Mouse (Mus musculus): ENCODE measurements at regions not wholly inside any gene's neighbourhood (a gene's known extent, or its start where the extent isn't known, plus 50 kb on each side); places are given as distances from the start of the nearest gene placed in this dataset.
"Not testable (repeated sequence)": the region's sequence is repeated elsewhere in the genome, so short reads cannot be mapped to it uniquely, and the experiment has no call there.

DNA sequence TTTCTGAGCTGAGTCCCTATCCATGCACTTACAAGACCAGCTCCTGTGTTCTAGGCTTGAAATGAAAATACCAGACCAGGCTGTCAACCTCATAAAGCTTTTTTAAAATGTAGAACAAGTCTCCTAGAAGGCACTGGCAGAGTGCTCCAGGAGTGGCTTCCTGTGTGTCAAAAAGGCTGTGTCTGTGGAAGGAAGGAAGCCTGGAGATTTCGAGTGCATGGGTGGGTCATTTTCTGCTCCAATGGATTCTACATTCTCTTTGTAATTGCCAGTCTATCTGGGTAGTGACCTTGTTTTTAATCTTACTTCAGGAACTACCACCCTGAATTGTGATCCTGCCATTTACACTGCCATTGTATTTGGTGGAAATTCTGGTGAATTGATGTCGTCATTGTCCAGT is 113.9 kb upstream of the Slc38a2 start:
- Histone ChIP-seq H3K9ac (no peak overlapping the region), H3K27ac (no peak overlapping the region), H3K9me3 (peaks cover 4% of the 10 kb centered on the region), H3K4me1 (replicated peaks) (no peaks in the 10 kb centered on the region), H3K4me2 (no peak overlapping the region), H3K4me3 (no peak overlapping the region), H3K27me3 (no peaks in the 10 kb centered on the region), H3K36me3 (no peaks in the 10 kb centered on the region)
- ATAC-seq (ENCODE audit: low FRiP score): no peak
- WGBS: 75% methylated on average over 2 of the region's 2 CpGs

DNA sequence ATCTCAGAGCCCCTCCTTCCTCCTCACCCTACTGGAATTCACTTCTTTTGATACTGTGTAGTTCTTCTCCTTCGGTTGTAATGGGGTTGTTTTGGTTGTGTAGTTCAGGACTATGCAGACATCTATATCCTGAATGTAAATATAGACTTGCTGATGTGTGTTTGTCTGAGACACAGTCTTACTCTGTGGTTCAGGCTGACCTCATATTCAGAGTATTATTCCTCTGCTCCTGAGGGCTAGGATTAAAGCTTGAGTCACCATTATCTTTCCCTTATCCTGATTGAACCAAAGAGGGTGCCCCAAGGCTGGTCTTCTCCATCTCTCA is 103.2 kb upstream of the Slc38a2 start:
- Histone ChIP-seq H3K36me3 (no peaks in the 10 kb centered on the region), H3K4me3 (no peak overlapping the region), H3K9ac (no peak overlapping the region), H3K27me3 (no peaks in the 10 kb centered on the region), H3K27ac (no peak overlapping the region), H3K4me1 (replicated peaks) (no peaks in the 10 kb centered on the region), H3K9me3 (no peaks in the 10 kb centered on the region), H3K4me2 (no peak overlapping the region)
- ATAC-seq (ENCODE audit: low FRiP score): no peak
- WGBS: 89% methylated on average over 1 of the region's 1 CpGs

DNA sequence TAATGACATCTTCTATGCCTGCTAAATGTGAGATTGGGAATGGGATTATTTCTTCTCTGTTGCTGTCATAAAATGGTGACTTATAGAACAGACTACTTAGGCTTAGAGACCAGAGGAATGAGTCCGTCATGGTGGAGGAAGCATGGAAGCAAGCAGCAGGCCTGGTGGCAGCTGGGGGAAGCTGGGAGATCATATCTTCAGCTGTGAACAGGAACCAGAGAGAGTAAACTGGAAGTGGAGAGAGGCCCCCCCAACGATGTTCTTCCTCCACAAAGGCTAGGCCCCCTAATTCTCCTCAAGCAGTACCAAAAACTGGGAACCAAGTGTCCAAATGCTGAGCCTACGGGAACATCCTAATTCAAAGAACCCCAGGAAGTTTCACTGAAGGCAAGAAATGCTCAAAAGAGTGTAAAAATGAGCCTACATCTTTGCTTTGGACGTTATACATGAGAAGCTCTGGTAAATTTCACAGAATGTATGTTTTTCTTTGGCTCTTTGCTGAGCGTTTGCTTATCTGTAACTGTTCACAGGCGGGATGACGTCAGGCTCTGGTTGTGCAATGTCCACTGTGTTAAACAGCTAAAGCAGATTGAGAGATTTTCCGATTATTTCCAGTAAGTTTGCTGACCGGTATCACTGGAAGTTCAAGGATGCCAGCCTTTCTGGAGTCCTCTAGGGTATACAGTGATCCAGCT is 102.7 kb upstream of the Slc38a2 start:
- Histone ChIP-seq H3K27ac (no peak overlapping the region), H3K4me2 (no peak overlapping the region), H3K4me1 (replicated peaks) (no peaks in the 10 kb centered on the region), H3K4me3 (no peak overlapping the region), H3K9ac (no peak overlapping the region), H3K9me3 (no peaks in the 10 kb centered on the region), H3K27me3 (no peaks in the 10 kb centered on the region), H3K36me3 (no peaks in the 10 kb centered on the region)
- no peak for ATAC-seq (ENCODE audit: low FRiP score)
- 82% methylated on average over 9 of the region's 9 CpGs for WGBS

DNA sequence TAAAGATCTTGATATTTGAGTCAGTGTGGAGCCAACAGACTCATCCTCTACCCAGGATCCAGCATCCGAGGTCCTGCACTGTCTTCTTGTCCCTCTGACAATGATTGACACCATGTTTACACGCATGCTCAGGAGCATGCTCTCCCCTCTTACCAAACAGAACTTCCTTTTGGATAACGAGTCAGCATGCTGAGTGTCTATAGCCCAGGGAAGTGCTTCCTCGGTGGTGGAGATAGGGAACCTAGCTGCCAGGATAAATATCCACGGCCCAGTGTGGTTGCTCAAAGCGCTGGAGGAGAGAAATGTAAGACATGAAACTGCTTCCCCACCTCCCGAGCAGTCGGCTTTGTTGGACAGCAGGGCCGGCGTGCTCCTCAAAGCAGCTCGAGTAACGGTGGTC is 99.7 kb upstream of the Slc38a2 start:
- ATAC-seq (ENCODE audit: low FRiP score): no peak
- no peaks in the 10 kb centered on the region for H3K36me3 ChIP-seq
- WGBS: 60% methylated on average over 12 of the region's 12 CpGs
- no peaks in the 10 kb centered on the region for H3K4me1 ChIP-seq (replicated peaks)
- no peak overlapping the region for H3K9ac ChIP-seq
- H3K27me3 ChIP-seq: no peaks in the 10 kb centered on the region
- H3K9me3 ChIP-seq: no peaks in the 10 kb centered on the region
- no peak overlapping the region for H3K4me3 ChIP-seq
- no peak overlapping the region for H3K27ac ChIP-seq
- H3K4me2 ChIP-seq: no peak overlapping the region

DNA sequence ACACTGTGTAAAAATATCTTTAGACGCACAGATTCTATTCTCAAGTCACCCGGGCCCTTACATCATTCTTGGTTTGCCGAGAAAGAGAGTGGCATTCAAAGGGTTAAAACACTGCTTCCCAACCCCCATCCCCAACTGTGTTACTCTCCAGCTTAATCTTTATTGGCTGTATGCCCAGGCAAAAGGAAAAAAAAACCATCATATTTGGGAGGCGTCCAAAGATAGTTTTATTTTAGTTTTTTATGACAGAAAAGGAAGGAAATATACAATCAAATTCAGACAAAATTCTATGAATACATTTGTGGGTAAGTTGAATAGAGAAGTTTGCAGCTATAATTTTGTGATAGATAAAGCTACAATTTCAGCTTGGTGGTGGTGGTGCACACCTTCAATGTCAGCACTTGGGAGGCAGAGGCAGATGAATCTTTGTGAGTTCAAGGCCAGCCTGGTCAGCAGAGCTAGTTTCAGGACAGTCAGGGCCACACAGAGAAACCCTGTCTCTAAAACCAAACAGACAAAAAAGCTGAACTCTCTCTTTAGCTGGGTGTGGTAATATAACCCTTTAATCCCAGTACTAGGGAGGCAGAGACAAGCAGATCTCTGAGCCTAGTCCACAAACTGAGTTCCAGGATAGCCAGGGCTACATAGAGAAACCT is 98.2 kb upstream of the Slc38a2 start:
- Histone ChIP-seq H3K9ac (no peak overlapping the region), H3K27ac (no peak overlapping the region), H3K4me3 (no peak overlapping the region), H3K4me1 (replicated peaks) (no peaks in the 10 kb centered on the region), H3K4me2 (no peak overlapping the region), H3K36me3 (no peaks in the 10 kb centered on the region), H3K9me3 (no peaks in the 10 kb centered on the region), H3K27me3 (no peaks in the 10 kb centered on the region)
- no peak for ATAC-seq (ENCODE audit: low FRiP score)
- WGBS: 81% methylated on average over 4 of the region's 4 CpGs

DNA sequence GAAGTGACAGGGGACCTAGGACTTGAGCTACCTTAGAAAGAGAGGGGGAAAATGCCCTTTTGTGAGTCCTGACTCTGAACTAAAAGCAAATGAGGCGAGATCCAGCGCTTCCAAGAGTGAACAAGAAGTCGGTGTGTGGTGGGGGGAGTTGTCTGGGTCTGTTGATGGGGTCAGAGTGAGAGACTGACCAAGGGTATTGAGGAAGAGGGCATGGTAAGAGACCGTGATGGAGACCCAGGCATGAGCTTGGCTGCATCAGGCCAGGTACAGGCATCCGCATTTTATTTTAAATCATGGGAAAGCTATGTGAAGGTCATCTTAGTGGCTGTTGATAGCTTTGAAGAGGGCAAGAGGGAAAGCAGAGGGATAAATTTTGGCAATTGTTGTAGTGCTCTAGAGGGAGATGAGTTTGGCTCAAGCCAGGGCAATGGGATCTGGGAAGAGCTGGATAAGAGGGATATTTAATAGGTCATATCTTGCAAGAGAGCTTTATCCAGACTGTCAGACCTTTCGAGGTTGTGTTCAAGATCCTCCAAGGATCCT is 94.7 kb upstream of the Slc38a2 start:
- Histone ChIP-seq H3K4me3 (no peak overlapping the region), H3K4me2 (no peak overlapping the region), H3K9me3 (no peaks in the 10 kb centered on the region), H3K36me3 (no peaks in the 10 kb centered on the region), H3K9ac (no peak overlapping the region), H3K27ac (no peak overlapping the region), H3K4me1 (replicated peaks) (no peaks in the 10 kb centered on the region), H3K27me3 (no peaks in the 10 kb centered on the region)
- no peak for ATAC-seq (ENCODE audit: low FRiP score)
- WGBS: 89% methylated on average over 6 of the region's 6 CpGs

DNA sequence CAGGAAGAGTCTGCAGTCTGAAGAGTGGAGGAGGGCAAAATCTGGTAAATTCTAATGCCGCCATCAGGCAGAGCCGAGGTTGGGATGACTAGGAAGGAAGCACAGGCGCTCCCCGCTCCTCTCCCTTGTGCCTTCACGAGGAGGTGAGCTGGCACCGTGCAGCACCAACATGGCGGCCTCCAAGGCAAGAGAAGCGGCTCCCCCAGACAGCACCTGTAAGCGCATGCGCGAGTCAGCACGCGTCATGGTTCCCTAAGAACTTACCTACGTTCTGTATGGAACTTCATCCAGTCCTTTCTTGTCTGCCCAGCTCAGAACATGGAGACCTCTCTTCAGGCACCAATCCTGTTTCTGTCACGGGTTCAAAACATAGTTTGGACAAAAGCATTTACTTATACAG is 93.7 kb upstream of the Slc38a2 start:
- Histone ChIP-seq H3K4me1 (replicated peaks) (no peaks in the 10 kb centered on the region), H3K4me2 (no peak overlapping the region), H3K4me3 (no peak overlapping the region), H3K27me3 (no peaks in the 10 kb centered on the region), H3K9ac (no peak overlapping the region), H3K9me3 (no peaks in the 10 kb centered on the region), H3K27ac (no peak overlapping the region), H3K36me3 (no peaks in the 10 kb centered on the region)
- no peak for ATAC-seq (ENCODE audit: low FRiP score)
- WGBS: 94% methylated on average over 15 of the region's 15 CpGs

DNA sequence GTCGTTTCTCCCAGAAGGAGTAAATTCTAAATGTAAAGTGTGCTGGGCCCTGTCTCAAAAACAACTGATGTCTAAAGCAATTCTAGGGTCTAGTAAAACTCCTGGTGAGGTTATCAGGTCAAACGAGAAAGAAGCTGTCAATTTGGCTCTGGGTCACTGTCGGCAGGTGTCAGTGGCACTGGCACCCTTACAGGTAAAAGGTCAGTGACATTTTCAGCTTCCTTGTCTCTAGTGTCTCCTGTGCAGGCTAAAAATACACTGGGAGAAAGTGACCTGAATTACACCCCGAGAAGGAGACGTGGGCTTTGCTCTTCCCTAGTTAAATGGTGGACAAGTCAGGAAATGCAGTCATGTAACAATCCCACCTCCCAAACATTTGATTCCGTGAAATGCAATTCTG is 91.8 kb upstream of the Slc38a2 start:
- Histone ChIP-seq H3K9ac (no peak overlapping the region), H3K9me3 (no peaks in the 10 kb centered on the region; the same call in 1 of the 2 replicates), H3K4me2 (no peak overlapping the region), H3K36me3 (no peaks in the 10 kb centered on the region), H3K4me1 (replicated peaks) (no peaks in the 10 kb centered on the region), H3K27ac (no peak overlapping the region), H3K4me3 (no peak overlapping the region), H3K27me3 (no peaks in the 10 kb centered on the region)
- no peak for ATAC-seq (ENCODE audit: low FRiP score)
- 90% methylated on average over 6 of the region's 6 CpGs for WGBS

DNA sequence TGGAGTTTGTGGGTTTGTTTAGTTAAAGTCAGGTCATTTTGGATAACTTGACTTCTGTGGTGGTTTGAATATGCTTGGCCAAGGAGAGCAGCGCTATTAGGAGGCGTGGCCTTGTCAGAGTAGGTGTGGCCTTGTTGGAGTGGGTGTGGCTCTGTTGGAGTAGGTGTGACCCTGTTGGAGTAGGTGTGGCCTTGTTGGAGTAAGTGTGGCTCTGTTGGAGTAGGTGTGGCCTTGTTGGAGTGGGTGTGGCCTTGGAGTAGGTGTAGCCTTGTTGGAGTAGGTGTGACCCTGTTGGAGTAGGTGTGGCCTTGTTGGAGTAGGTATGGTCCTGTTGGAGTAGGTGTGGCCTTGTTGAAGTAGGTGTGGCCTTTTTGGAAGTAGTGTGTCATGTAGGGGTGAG is 88.4 kb upstream of the Slc38a2 start:
- not testable (repeated sequence) for H3K27ac ChIP-seq; H3K4me2 ChIP-seq; H3K9ac ChIP-seq; H3K36me3 ChIP-seq; H3K9me3 ChIP-seq; ATAC-seq (ENCODE audit: low FRiP score); H3K27me3 ChIP-seq; H3K4me1 ChIP-seq (replicated peaks); H3K4me3 ChIP-seq
- WGBS: 92% methylated on average over 2 of the region's 2 CpGs

DNA sequence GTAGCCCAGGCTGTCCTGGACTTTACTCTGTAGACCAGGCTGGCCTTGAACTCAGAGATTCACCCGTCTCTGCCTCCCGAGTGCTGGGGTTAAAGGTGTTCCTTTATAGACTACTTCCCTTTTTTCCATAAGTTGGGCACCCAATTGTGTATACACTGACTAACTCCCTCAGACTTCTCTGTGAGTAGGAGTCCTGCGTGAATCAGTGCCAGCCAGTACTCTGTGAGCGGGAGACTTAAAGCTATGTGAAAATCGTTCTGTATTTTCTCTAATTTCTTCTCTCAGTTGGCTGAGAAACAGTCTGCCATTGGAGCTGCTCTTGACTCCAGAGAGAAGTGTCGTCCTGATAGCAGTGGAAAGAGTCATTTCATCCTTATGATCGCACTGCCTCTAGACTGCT is 85.0 kb upstream of the Slc38a2 start:
- WGBS: 94% methylated on average over 7 of the region's 7 CpGs
- H3K4me3 ChIP-seq: no peak overlapping the region
- H3K27me3 ChIP-seq: no peaks in the 10 kb centered on the region
- no peak for ATAC-seq (ENCODE audit: low FRiP score)
- no peaks in the 10 kb centered on the region for H3K4me1 ChIP-seq (replicated peaks)
- H3K4me2 ChIP-seq: no peak overlapping the region
- no peaks in the 10 kb centered on the region; the same call in 1 of the 2 replicates for H3K9me3 ChIP-seq
- H3K36me3 ChIP-seq: no peaks in the 10 kb centered on the region
- no peak overlapping the region for H3K9ac ChIP-seq
- no peak overlapping the region for H3K27ac ChIP-seq

DNA sequence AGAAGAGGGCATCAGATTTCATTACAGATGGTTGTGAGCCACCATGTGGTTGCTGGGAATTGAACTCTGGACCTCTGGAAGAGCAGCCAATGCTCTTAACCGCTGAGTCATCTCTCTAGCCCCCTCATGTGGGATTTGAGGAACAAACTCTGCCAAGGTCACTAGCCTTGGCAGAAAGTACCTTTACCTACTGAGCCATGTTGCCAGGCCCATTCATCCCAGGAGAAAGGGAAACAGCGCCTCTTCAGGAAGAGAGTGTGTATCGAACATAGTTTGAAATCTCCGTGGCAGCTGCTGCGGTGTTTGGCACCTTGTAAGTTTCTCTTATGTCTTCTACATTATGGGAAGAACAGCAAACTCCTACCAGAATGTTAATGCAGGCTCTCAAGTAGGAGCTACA is 82.0 kb upstream of the Slc38a2 start:
- Histone ChIP-seq H3K9me3 (no peaks in the 10 kb centered on the region), H3K27me3 (no peaks in the 10 kb centered on the region), H3K4me3 (no peak overlapping the region), H3K36me3 (no peaks in the 10 kb centered on the region), H3K9ac (no peak overlapping the region), H3K4me2 (no peak overlapping the region), H3K4me1 (replicated peaks) (no peaks in the 10 kb centered on the region), H3K27ac (no peak overlapping the region)
- WGBS: 77% methylated on average over 5 of the region's 5 CpGs
- ATAC-seq (ENCODE audit: low FRiP score): no peak

DNA sequence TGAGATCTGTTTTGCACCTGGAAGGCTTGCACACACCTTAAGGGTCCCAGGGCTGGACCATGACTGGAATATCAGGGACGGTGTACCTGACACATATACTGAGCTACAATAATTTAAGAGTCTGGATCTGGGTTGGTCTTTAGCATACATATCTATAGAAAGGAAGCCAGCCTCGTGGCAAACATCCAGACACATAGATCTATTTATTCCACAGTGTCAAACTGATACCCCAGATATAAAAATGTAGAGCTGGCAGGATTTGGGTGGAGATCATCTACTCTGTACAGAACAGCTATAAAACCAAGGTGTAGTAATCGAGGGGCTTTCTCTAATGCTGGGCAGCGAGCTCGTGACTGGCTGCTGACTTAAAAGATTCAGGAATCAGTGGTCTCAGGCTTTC is 81.1 kb upstream of the Slc38a2 start:
- WGBS: 91% methylated on average over 5 of the region's 5 CpGs
- no peaks in the 10 kb centered on the region for H3K36me3 ChIP-seq
- no peaks in the 10 kb centered on the region for H3K9me3 ChIP-seq
- H3K27me3 ChIP-seq: no peaks in the 10 kb centered on the region
- H3K27ac ChIP-seq: no peak overlapping the region
- no peaks in the 10 kb centered on the region for H3K4me1 ChIP-seq (replicated peaks)
- no peak overlapping the region for H3K4me3 ChIP-seq
- ATAC-seq (ENCODE audit: low FRiP score): no peak
- H3K4me2 ChIP-seq: no peak overlapping the region
- no peak overlapping the region for H3K9ac ChIP-seq

DNA sequence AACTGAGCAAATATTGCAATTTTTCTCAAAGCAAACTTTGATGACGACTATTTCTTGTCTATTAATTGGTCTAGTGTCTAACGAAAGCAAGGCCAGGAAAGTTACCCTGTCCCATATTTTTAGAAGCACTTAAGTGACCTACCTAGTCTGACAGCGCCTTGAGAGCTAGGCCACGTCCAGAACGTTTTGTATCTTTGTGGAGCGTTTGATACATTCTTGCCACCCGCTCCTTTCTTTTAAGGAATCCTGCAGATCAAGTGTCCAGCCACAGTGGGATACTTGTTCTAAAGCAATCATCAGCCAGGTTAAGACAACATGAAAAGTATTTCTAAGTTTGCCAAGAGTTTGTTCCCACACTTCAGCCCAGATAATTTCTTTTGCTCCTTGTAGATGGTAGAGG is 79.8 kb upstream of the Slc38a2 start:
- Histone ChIP-seq H3K27me3 (no peaks in the 10 kb centered on the region), H3K9me3 (no peaks in the 10 kb centered on the region), H3K4me3 (no peak overlapping the region), H3K4me1 (replicated peaks) (no peaks in the 10 kb centered on the region), H3K9ac (no peak overlapping the region), H3K36me3 (no peaks in the 10 kb centered on the region), H3K4me2 (no peak overlapping the region), H3K27ac (no peak overlapping the region)
- WGBS: 90% methylated on average over 7 of the region's 7 CpGs
- ATAC-seq (ENCODE audit: low FRiP score): no peak

All from hindbrain, embryonic 13.5 days (tissue).